Mouse (Mus musculus) embryonic facial prominence, embryonic 15.5 days (tissue): Measurements from ENCODE around the gene Cd3g. TPM values are rescaled to one million over a fixed set of nuclear protein-coding genes. Genes with fewer than 3 reads are reported as not detected.

ENCODE experiments used
- ATAC-seq: fragments of 200-750 bp; cut with Nextera tagmentation; 2 replicates; pipeline ENCODE4 v1.8.0; 2017; ENCODE audit warnings: low read depth, moderate TSS enrichment; ENCODE audit not compliant: insufficient number of reproducible peaks, low FRiP score, low TSS enrichment
- H3K27ac ChIP-seq: fragments of 300-500 bp; sonication (generic); replicated peaks from 2 replicates; pipeline ENCODE4 v1.5.1; 2015; ENCODE audit warnings: mild to moderate bottlenecking, inconsistent platforms
- H3K27me3 ChIP-seq: fragments of 300-500 bp; sonication (generic); 2 replicates; pipeline ENCODE4 v1.6.1; 2015; ENCODE audit warnings: inconsistent platforms
- H3K36me3 ChIP-seq: fragments of 300-500 bp; sonication (generic); 2 replicates; pipeline ENCODE4 v1.6.1; 2015; ENCODE audit warnings: mild to moderate bottlenecking, inconsistent platforms
- H3K4me1 ChIP-seq: fragments of 300-500 bp; sonication (generic); 2 replicates; pipeline ENCODE4 v1.6.1; 2015; ENCODE audit warnings: inconsistent platforms
- H3K4me2 ChIP-seq: fragments of 300-500 bp; sonication (generic); replicated peaks from 2 replicates; pipeline ENCODE4 v1.6.1; 2015; ENCODE audit warnings: mild to moderate bottlenecking, inconsistent platforms
- H3K4me3 ChIP-seq: fragments of 300-500 bp; sonication (generic); replicated peaks from 2 replicates; pipeline ENCODE4 v1.5.1; 2015; ENCODE audit warnings: mild to moderate bottlenecking, inconsistent platforms
- H3K9ac ChIP-seq: fragments of 300-500 bp; sonication (generic); 2 replicates; pipeline ENCODE4 v1.6.1; 2015; ENCODE audit warnings: inconsistent platforms
- H3K9me3 ChIP-seq: fragments of 300-500 bp; sonication (generic); replicated peaks from 2 replicates; pipeline ENCODE4 v1.6.1; 2016; ENCODE audit warnings: inconsistent platforms
- WGBS: fragments of 180-500 bp; shearing (Covaris S2); methylation state at CpG from one replicate; pipeline ENCODE4 v1.1.7; 2015; 5-methylcytosine and 5-hydroxymethylcytosine counted together
- polyA plus RNA-seq: library from polyadenylated mRNA; unstranded; fragments of >200 nt; fragmentation: Nextera tagmentation; extraction: Ambion mirVana; gene quantifications from 2 replicates; pipeline ENCODE4 v1.2.1, GENCODE M21; 2015

Cd3g gene
- 0.29 and 0.33 TPM in 2 replicates for polyA plus RNA-seq

DNA sequence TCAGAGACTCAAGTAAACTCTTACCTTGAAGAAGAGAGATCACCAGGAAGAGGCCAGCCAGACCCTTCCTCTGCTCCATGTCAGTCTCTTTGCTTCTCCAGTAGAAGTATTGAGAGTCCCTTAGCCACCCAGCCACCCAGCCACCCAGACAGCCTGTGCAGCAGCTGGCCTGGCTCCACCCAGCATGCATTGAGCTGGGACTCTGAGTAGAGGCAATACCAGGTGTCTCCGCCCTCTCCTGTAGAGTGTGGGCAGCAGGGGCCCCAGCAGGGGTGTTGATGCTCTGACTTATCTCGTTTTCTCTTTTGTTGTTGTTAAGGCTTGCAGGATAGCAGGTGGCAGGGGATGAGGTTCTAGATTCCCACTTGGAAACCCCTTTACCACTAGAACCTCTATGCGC lies at the start of gene Cd3g:
Gene Cd3g, minus strand, starts transcription at position 190 of the 400 bp plus-strand sequence.
- Histone ChIP-seq H3K27ac (no peak within 1 kb of the TSS), H3K9ac (no peak within 1 kb of the TSS), H3K4me3 (no peak within 1 kb of the TSS), H3K9me3 (no peaks in the 10 kb centered on the region), H3K27me3 (no peaks in the 10 kb centered on the region), H3K4me1 (no peaks in the 10 kb centered on the region), H3K4me2 (no peak within 1 kb of the TSS), H3K36me3 (no peaks in the 10 kb centered on the region)
- no peak for ATAC-seq
- WGBS: 59% methylated on average over 3 of the region's 3 CpGs

DNA sequence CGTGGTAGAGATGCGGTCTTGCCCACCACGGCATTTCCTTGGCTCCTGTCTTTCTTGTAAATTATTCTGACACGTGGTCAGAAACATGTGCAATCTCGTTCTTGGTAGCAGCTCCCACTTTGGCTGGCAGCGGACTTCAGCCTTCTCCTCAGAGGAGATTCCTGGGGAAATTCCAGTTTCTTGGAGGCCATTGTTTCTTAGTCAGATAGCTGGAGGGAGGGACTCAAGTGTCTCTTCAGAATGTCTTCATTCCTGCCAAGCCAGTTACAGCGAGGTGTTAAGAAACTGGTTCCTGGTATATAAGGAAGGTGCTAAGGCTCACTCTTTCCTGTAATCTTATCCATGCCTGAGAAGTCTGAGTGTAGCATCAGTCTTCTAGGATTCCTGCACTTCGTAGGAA lies 47.1 kb upstream of the Cd3g start:
- Histone ChIP-seq H3K9me3 (no peaks in the 10 kb centered on the region), H3K4me3 (no peak overlapping the region), H3K27me3 (0 out of 2 replicates have a peak, but pooled peaks cover 4% of the 10 kb centered on the region), H3K4me1 (no peaks in the 10 kb centered on the region), H3K4me2 (no peak overlapping the region), H3K9ac (no peak overlapping the region), H3K27ac (no peak overlapping the region), H3K36me3 (no peaks in the 10 kb centered on the region)
- 54% methylated on average over 8 of the region's 8 CpGs for WGBS
- no peak for ATAC-seq

DNA sequence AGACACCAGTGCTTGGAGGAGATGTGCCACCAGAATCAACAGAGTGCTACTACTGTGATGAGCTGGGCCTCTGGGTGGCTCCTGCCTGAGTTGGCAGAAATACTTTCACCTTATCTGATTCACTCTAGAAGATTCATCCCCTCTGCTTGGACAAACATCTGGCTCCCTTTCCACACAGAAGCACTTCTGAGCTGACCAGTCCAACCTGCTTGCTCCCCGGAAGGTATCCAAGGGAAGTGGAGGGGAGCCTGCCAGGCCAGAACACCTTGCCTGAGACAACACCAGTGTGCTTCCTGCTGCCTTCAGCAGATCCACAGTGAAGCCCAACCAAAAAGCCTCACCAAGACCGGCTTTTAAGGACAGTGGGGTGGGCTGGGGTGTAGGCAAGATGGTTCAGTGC lies 44.0 kb upstream of the Cd3g start:
- H3K4me1 ChIP-seq: no peaks in the 10 kb centered on the region
- H3K4me2 ChIP-seq: no peak overlapping the region
- 0 out of 2 replicates have a peak, but pooled peaks cover 4% of the 10 kb centered on the region for H3K27me3 ChIP-seq
- no peaks in the 10 kb centered on the region for H3K36me3 ChIP-seq
- no peaks in the 10 kb centered on the region for H3K9me3 ChIP-seq
- WGBS: 86% methylated on average over 2 of the region's 2 CpGs
- ATAC-seq: no peak
- H3K9ac ChIP-seq: no peak overlapping the region
- H3K27ac ChIP-seq: no peak overlapping the region
- H3K4me3 ChIP-seq: no peak overlapping the region

DNA sequence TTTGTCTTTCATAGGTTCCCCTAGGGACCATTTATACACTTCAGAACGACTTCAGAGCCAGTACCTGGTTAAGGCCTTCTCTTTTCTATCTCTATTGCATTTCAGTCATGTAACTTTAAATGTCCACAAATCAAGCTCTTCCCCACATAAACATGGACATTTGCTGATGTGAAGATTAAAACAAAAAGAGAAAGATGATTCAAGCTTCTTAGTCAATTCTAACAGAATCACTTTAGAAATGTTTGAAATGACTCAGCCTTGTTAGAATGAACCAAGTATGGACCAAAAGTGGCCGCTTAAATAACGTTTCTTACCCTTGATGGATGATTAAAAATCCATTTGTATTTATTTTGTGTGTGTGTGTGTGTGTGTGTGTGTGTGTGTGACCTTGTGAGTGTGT lies 43.4 kb upstream of the Cd3g start:
- H3K9me3 ChIP-seq: no peaks in the 10 kb centered on the region
- no peak overlapping the region for H3K4me3 ChIP-seq
- 62% methylated on average over 3 of the region's 3 CpGs for WGBS
- H3K4me2 ChIP-seq: no peak overlapping the region
- no peaks in the 10 kb centered on the region for H3K36me3 ChIP-seq
- no peak overlapping the region for H3K27ac ChIP-seq
- no peaks in the 10 kb centered on the region for H3K4me1 ChIP-seq
- no peak overlapping the region for H3K9ac ChIP-seq
- 0 out of 2 replicates have a peak, but pooled peaks cover under 1% of the 10 kb centered on the region for H3K27me3 ChIP-seq
- ATAC-seq: no peak

- no peak for ATAC-seq
- no peaks in the 10 kb centered on the region for H3K27me3 ChIP-seq
- no peak overlapping the region for H3K9ac ChIP-seq
- H3K27ac ChIP-seq: no peak overlapping the region
- 10% methylated on average over 3 of the region's 3 CpGs for WGBS
- no peaks in the 10 kb centered on the region for H3K9me3 ChIP-seq
- no peaks in the 10 kb centered on the region for H3K36me3 ChIP-seq
- H3K4me3 ChIP-seq: no peak overlapping the region
- H3K4me2 ChIP-seq: no peak overlapping the region
- H3K4me1 ChIP-seq: no peaks in the 10 kb centered on the region
Observed at GRCm38 (mm10) chr9:45022800-45023199, 42.6 kb upstream of the Cd3g start.

DNA sequence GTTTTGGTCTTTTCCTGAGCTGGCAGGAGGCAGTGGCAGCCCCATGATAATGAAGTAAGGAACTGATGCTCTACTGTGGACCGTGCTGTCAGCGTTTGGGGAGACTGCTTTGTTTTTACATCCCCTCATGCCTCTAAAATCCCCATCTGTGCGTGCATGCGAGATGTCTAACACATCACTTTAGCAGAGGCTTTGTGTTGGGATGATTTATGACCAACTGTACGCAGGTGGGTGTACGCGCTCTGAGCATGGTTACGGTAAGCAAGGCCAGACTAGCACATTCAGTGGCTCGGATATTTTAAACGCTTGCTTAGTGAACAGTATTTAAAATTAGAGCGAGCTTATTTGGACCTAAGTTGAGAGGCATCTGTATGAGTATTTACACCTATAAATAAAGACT lies 37.8 kb upstream of the Cd3g start:
- Histone ChIP-seq H3K36me3 (no peaks in the 10 kb centered on the region), H3K4me3 (no peak overlapping the region), H3K9me3 (no peaks in the 10 kb centered on the region), H3K4me1 (no peaks in the 10 kb centered on the region), H3K27me3 (no peaks in the 10 kb centered on the region), H3K27ac (no peak overlapping the region), H3K9ac (no peak overlapping the region), H3K4me2 (no peak overlapping the region)
- ATAC-seq: no peak
- WGBS: 84% methylated on average over 11 of the region's 11 CpGs

DNA sequence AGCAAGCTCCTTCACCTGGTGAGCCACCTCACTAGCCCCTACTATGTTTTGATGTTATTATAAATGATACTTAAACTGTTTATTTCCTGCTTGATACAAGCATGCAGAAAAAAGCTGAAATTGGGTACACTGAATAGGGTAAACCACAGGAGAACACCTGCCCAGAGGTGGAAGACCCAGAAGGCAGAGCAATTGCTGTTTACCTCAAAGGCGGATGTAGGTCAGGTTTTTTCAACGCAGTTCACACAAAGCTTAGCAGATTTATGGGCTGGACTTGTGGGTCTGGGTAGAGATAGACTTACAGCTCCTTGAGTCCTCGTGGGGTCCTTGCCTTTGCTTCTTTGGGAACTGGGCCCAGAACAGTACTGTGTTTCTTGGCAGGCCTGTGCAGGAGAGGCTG lies 35.6 kb upstream of the Cd3g start:
- H3K27ac ChIP-seq: no peak overlapping the region
- no peaks in the 10 kb centered on the region for H3K9me3 ChIP-seq
- 64% methylated on average over 3 of the region's 3 CpGs for WGBS
- ATAC-seq: no peak
- no peak overlapping the region for H3K9ac ChIP-seq
- no peaks in the 10 kb centered on the region for H3K36me3 ChIP-seq
- H3K4me1 ChIP-seq: no peaks in the 10 kb centered on the region
- no peaks in the 10 kb centered on the region for H3K27me3 ChIP-seq
- no peak overlapping the region for H3K4me2 ChIP-seq
- H3K4me3 ChIP-seq: no peak overlapping the region

DNA sequence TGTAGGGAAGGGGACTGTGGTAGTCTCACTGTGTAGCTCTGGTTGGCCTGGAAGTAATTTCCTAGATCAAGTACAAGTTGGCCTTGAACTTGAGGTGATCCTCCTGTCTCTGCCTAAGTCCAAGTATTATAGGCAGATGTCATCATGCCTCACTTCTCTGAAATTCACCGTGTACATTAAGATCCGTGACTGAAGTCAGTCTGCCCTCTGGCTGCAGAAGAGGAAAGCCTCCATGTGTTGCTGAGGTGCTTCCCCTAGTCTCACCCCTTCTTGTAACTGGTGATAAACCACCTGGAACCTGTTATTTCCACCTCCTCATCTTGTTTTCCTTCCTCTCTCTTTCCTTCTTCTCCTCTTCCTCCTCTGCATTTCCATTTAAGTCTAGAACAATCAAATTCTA lies 34.6 kb upstream of the Cd3g start:
- no peak overlapping the region for H3K4me3 ChIP-seq
- no peak overlapping the region for H3K9ac ChIP-seq
- no peak for ATAC-seq
- no peaks in the 10 kb centered on the region for H3K36me3 ChIP-seq
- H3K9me3 ChIP-seq: no peaks in the 10 kb centered on the region
- H3K4me2 ChIP-seq: no peak overlapping the region
- H3K27me3 ChIP-seq: no peaks in the 10 kb centered on the region
- WGBS: 28% methylated on average over 2 of the region's 2 CpGs
- H3K4me1 ChIP-seq: no peaks in the 10 kb centered on the region
- no peak overlapping the region for H3K27ac ChIP-seq

- no peaks in the 10 kb centered on the region for H3K4me1 ChIP-seq
- WGBS: 42% methylated on average over 6 of the region's 6 CpGs
Observed at GRCm38 (mm10) chr9:45011291-45011690, 31.1 kb upstream of the Cd3g start.

DNA sequence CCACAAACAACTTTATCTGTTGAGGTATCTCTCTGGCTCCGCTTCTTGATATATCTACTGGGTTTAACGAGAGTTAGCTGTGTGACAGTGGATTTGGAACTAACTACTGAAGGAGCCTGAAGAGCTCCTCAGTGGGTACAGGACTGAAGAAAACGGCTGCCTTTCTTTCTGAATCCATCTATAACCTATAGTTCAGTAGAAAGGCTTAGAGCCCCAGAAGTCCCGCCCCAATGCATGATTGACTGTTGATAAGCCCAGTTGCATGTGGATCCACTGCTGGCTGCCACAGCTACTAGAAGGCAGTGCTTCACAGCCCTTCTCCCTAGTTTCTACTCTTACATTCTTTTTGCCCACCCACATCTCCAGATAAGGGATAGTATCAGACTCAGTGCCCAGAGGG lies 30.2 kb upstream of the Cd3g start:
- no peaks in the 10 kb centered on the region for H3K36me3 ChIP-seq
- no peak overlapping the region for H3K27ac ChIP-seq
- 62% methylated on average over 4 of the region's 4 CpGs for WGBS
- H3K9me3 ChIP-seq: no peaks in the 10 kb centered on the region
- no peak overlapping the region for H3K4me3 ChIP-seq
- ATAC-seq: no peak
- H3K4me2 ChIP-seq: no peak overlapping the region
- H3K9ac ChIP-seq: no peak overlapping the region
- no peaks in the 10 kb centered on the region for H3K27me3 ChIP-seq
- H3K4me1 ChIP-seq: no peaks in the 10 kb centered on the region

More at GRCm38 (mm10) chr9:45011291-45011690, 31.1 kb upstream of the Cd3g start:
- Histone ChIP-seq H3K27ac (no peak overlapping the region), H3K4me2 (no peak overlapping the region), H3K4me3 (no peak overlapping the region), H3K9me3 (no peaks in the 10 kb centered on the region), H3K9ac (no peak overlapping the region), H3K27me3 (no peaks in the 10 kb centered on the region), H3K36me3 (no peaks in the 10 kb centered on the region)
- ATAC-seq: no peak

DNA sequence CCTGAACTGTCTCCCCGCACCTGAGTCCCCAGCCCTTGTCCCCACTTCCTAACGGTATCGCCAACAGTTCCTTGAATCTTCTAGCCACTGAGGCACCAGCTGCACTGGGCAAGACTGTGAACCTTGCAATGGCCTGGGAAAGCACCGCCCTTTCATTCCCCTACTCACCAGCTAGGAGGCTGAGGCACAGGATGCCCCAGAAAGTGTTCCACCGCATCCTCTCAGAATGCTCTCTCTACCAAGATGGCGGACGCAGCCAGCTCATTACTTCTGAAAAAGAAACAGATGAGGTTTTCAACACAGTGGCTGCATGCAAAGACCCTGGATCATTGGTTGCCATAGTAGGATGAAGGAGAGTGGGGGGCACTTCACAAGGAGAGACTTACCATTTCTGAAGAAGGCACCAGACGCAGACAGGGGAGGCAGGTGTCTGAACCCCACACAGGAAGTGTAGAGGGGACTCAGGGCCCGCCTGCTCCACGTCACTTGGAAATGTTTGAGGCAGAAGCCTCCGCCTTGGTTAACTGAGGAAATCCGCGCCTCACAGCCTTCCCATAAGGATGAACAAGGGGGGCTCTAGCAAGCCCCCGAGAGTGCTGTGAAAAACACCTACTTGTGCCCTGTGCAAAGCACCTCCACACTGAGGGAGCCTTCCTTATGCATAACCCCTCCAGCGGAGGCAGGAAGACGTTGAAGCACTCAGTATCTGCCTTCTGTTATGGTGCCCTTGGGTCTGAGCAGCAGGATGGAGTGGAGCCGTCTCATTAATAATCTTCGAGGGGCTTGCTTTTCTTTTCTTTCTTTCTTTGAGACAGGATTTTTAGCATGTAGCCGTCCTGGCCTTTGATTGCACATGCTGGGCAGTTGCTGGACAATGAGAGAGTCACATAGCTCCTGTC lies 29.2 kb upstream of the Cd3g start, which contains the start of gene Cd3e:
Gene Cd3e, minus strand, starts transcription at position 448 of the 899 bp plus-strand sequence.
- H3K9me3 ChIP-seq: no peaks in the 10 kb centered on the region
- H3K9ac ChIP-seq: no peak within 1 kb of the TSS
- no peak within 1 kb of the TSS for H3K4me2 ChIP-seq
- H3K36me3 ChIP-seq: no peaks in the 10 kb centered on the region
- no peak within 1 kb of the TSS for H3K4me3 ChIP-seq
- 85% methylated on average over 19 of the region's 19 CpGs for WGBS
- no peaks in the 10 kb centered on the region for H3K4me1 ChIP-seq
- no peak within 1 kb of the TSS for H3K27ac ChIP-seq
- no peaks in the 10 kb centered on the region for H3K27me3 ChIP-seq
- ATAC-seq: no peak

DNA sequence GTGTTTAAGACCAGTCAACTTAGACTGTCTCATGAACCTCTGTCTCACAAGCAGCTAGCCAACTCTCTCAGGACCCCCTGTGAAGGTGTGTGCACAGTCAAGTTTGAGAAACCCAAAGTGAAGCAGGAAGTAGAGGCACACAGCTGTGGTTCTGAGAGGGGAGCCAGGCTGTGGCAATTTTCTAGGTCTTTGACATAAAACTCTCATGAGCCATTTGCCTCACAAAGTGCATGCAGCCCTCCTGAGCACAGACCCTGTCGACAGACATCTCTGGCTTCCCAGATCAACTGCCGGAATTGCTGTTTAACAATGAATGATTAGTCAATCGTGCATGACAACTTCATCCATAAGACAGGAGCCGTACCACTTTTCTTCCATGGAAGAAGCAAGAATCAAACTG lies 28.1 kb upstream of the Cd3g start:
- no peak overlapping the region for H3K9ac ChIP-seq
- H3K4me3 ChIP-seq: no peak overlapping the region
- no peaks in the 10 kb centered on the region for H3K27me3 ChIP-seq
- ATAC-seq: no peak
- no peak overlapping the region for H3K27ac ChIP-seq
- H3K4me2 ChIP-seq: no peak overlapping the region
- 78% methylated on average over 4 of the region's 4 CpGs for WGBS
- no peaks in the 10 kb centered on the region for H3K36me3 ChIP-seq
- no peaks in the 10 kb centered on the region for H3K9me3 ChIP-seq
- H3K4me1 ChIP-seq: no peaks in the 10 kb centered on the region
